Mouse (Mus musculus) E14TG2a.4 (cell line): ENCODE data around the gene Zbtb24.
"Not testable (repeated sequence)": the region's sequence is repeated elsewhere in the genome, so short reads cannot be mapped to it uniquely, and the experiment has no call there.

Source experiments
- H3K27me3 ChIP-seq: 2 replicates; pipeline ENCODE4 v1.6.1; 2014; ENCODE audit warnings: low read length, control low read depth; ENCODE audit not compliant: insufficient read depth
- H3K36me3 ChIP-seq: 2 replicates; pipeline ENCODE4 v1.6.1; 2014; ENCODE audit warnings: low read length, control low read depth; ENCODE audit not compliant: insufficient read depth
- H3K4me1 ChIP-seq: replicated peaks from 2 replicates; pipeline ENCODE4 v1.6.1; 2014; ENCODE audit warnings: low read depth, low read length, control low read depth
- H3K4me3 ChIP-seq: replicated peaks from 2 replicates; pipeline ENCODE4 v1.5.1; 2014; ENCODE audit warnings: mild to moderate bottlenecking, low read length
- H3K9me3 ChIP-seq: 2 replicates; pipeline ENCODE4 v1.6.1; 2014; ENCODE audit warnings: low read length, control low read depth
- CTCF ChIP-seq: conservative IDR thresholded peaks from 2 replicates; pipeline ENCODE4 v1.5.1; 2014; ENCODE audit warnings: low read length
- NANOG ChIP-seq: IDR thresholded peaks from 2 replicates; pipeline ENCODE4 v1.6.1; 2014; ENCODE audit warnings: borderline replicate concordance, low read length, mixed read lengths
- POU5F1 ChIP-seq: IDR thresholded peaks from 2 replicates; pipeline ENCODE4 v1.6.1; 2014; ENCODE audit warnings: low read length, borderline replicate concordance

The Zbtb24 gene

GRCm38 (mm10) chr10:41500941-41501340 is 50.8 kb downstream of the Zbtb24 start:
- Histone ChIP-seq H3K9me3 (no peaks in the 10 kb centered on the region), H3K4me1 (peaks cover 21% of the 10 kb centered on the region), H3K4me3 (no peak overlapping the region)

GRCm38 (mm10) chr10:41504996-41505395 is 54.8 kb downstream of the Zbtb24 start:
- Histone ChIP-seq H3K4me3 (no peak overlapping the region), H3K4me1 (peaks cover 37% of the 10 kb centered on the region), H3K9me3 (no peaks in the 10 kb centered on the region), H3K36me3 (no peaks in the 10 kb centered on the region), H3K27me3 (no peaks in the 10 kb centered on the region)
- no peak for TF ChIP-seq CTCF

More at GRCm38 (mm10) chr10:41500941-41501340, 50.8 kb downstream of the Zbtb24 start:
- Histone ChIP-seq H3K36me3 (no peaks in the 10 kb centered on the region), H3K27me3 (no peaks in the 10 kb centered on the region)
- no peak for TF ChIP-seq CTCF
- TF ChIP-seq POU5F1, result no peak
- no peak for TF ChIP-seq NANOG

- not testable (repeated sequence) for H3K9me3 ChIP-seq, H3K27me3 ChIP-seq, H3K4me3 ChIP-seq, H3K36me3 ChIP-seq
- TF ChIP-seq CTCF, result peak; percentile 43
- H3K4me1 ChIP-seq, result peaks cover 37% of the 10 kb centered on the region
Measured at GRCm38 (mm10) chr10:41505446-41505845, 55.3 kb downstream of the Zbtb24 start.

- TF ChIP-seq POU5F1 (no peak), CTCF (peak; percentile 68), NANOG (no peak)
- no peaks in the 10 kb centered on the region for H3K36me3 ChIP-seq
Measured at GRCm38 (mm10) chr10:41509160-41509559, 59.0 kb downstream of the Zbtb24 start.

GRCm38 (mm10) chr10:41514301-41514700 is 64.1 kb downstream of the Zbtb24 start:
- Histone ChIP-seq H3K4me1 (peaks cover 7% of the 10 kb centered on the region), H3K4me3 (no peak overlapping the region), H3K36me3 (no peaks in the 10 kb centered on the region), H3K27me3 (no peaks in the 10 kb centered on the region), H3K9me3 (no peaks in the 10 kb centered on the region)
- TF ChIP-seq POU5F1, result no peak
- no peak for TF ChIP-seq CTCF
- no peak for TF ChIP-seq NANOG

More at GRCm38 (mm10) chr10:41509160-41509559, 59.0 kb downstream of the Zbtb24 start:
- Histone ChIP-seq H3K4me3 (no peak overlapping the region), H3K4me1 (peaks cover 30% of the 10 kb centered on the region), H3K9me3 (no peaks in the 10 kb centered on the region), H3K27me3 (no peaks in the 10 kb centered on the region)

- Histone ChIP-seq H3K4me3 (no peak overlapping the region), H3K27me3 (no peaks in the 10 kb centered on the region), H3K9me3 (no peaks in the 10 kb centered on the region), H3K4me1 (peaks cover 7% of the 10 kb centered on the region), H3K36me3 (no peaks in the 10 kb centered on the region)
- no peak for TF ChIP-seq CTCF
- no peak for TF ChIP-seq POU5F1
- no peak for TF ChIP-seq NANOG
Measured at GRCm38 (mm10) chr10:41514921-41515320, 64.7 kb downstream of the Zbtb24 start.
